Mouse (Mus musculus): Measurements from ENCODE around the gene Calhm2. TPM values are rescaled to one million over a fixed set of nuclear protein-coding genes. Genes with fewer than 3 reads are reported as not detected.

Gene Calhm2
- polyA plus RNA-seq, 1 experiment: not detected

DNA sequence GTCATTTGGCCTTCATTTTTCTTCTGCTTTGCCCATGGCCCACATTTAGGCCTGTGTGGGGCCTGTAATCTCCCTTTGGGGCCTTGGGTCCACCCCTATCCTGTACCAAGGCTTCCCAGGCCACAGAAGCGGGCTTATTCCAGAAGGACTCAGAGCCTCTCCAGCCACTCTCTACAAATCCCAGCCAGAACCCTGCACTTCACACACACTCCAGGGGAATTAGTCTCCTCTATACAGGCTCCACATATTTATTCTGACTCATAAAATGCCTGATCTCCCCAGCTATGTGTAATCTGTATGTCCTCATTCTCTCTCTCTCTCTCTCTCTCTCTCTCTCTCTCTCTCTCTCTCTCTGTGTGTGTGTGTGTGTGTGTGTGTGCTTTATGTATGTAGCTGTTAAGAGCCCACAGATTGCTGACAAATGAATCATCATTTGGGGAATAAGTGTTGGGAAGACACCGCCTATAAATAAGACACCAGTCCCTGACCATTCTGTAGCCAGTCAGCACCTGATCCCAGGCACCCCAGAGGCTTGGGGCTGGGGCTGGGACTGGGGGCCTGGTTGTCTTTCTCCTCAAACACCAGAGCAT, 38.9 kb upstream of the Calhm2 start:
- Histone ChIP-seq H3K4me1 (ENCODE audit: control insufficient read depth, insufficient read depth, low read length) (peaks cover 7% of the 10 kb centered on the region), H3K4me3 (ENCODE audit: insufficient read depth, low read depth, low read length) (no peak overlapping the region), H3K27ac (ENCODE audit: insufficient read depth, low read depth, low read length) (no peak overlapping the region)
- TF ChIP-seq CTCF (IDR thresholded peaks at IDR 0.05; ENCODE audit: insufficient read depth, low read depth, low read length) (no peak), POLR2A (IDR thresholded peaks at IDR 0.05; ENCODE audit: insufficient read depth, low read depth, low read length) (no peak)
- 72% methylated on average over 2 of the region's 2 CpGs for WGBS

GRCm38 (mm10) chr19:47175472-47175871, 37.4 kb upstream of the Calhm2 start:
- TF ChIP-seq POLR2A (IDR thresholded peaks at IDR 0.05; ENCODE audit: insufficient read depth, low read depth, low read length) (no peak), CTCF (IDR thresholded peaks at IDR 0.05; ENCODE audit: insufficient read depth, low read depth, low read length) (no peak)
- Histone ChIP-seq H3K27ac (ENCODE audit: insufficient read depth, low read depth, low read length) (no peak overlapping the region), H3K4me3 (ENCODE audit: insufficient read depth, low read depth, low read length) (no peak overlapping the region), H3K4me1 (ENCODE audit: control insufficient read depth, insufficient read depth, low read length) (peaks cover 7% of the 10 kb centered on the region)
- WGBS: 73% methylated on average over 2 of the region's 2 CpGs

DNA sequence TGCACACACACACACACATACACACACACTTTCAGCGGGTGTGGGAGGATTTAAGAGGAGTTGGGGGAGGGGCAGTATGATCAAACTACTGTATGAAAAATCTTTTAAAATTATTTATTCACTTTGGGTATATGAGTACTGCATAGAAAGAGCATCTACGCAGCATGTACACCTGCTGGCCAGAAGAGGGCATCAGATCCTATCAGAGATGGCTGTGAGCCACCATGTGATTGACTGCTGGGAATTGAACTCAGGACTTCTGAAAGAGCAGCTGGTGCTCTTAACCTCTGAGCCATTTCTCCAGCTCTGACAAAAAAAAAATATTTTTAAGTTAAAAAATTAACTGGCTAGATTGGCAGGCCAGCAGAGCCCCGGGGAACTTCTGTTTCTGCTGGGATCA, 36.4 kb upstream of the Calhm2 start:
- WGBS: 62% methylated on average over 3 of the region's 3 CpGs
- TF ChIP-seq POLR2A (IDR thresholded peaks at IDR 0.05; ENCODE audit: insufficient read depth, low read depth, low read length) (no peak), CTCF (IDR thresholded peaks at IDR 0.05; ENCODE audit: insufficient read depth, low read depth, low read length) (no peak)
- H3K4me3 ChIP-seq (ENCODE audit: insufficient read depth, low read depth, low read length): no peak overlapping the region
- no peak overlapping the region for H3K27ac ChIP-seq (ENCODE audit: insufficient read depth, low read depth, low read length)
- H3K4me1 ChIP-seq (ENCODE audit: control insufficient read depth, insufficient read depth, low read length): peaks cover 6% of the 10 kb centered on the region

DNA sequence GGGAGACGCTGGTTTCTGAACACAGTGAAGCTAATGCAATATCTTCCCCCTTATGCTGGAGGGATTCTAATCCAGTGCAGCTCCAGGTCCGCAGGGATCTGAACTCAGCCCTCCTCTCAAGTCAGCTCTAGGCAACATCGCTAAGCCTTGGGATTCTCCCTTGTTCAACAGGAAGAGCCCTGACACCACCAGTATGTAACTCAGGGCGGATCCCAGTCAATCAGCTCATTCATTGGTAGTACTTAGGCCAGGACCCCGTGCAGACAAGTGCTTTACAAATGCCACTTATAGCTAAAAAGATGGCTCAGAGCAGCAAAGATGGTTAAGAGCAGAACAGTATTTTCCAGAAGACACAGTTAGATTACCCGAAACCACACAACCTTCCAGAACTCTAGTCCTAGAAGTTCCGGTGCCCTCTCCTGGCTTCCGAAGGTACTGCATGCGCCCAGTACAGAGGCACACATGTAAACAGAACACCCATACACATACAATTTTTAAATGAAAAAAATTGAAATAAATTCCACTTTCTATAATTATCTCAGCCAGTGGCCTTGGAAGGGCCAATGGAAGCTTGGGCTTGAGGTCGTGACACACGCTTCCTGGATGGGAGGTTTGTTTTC, 30.8 kb upstream of the Calhm2 start:
- Histone ChIP-seq H3K4me3 (ENCODE audit: insufficient read depth, low read depth, low read length) (no peak overlapping the region), H3K4me1 (ENCODE audit: control insufficient read depth, insufficient read depth, low read length) (peaks cover 6% of the 10 kb centered on the region), H3K27ac (ENCODE audit: insufficient read depth, low read depth, low read length) (no peak overlapping the region)
- WGBS: 15% methylated on average over 11 of the region's 11 CpGs
- no peak; the same call in 1 of the 2 replicates for TF ChIP-seq CTCF (IDR thresholded peaks at IDR 0.05; ENCODE audit: insufficient read depth, low read depth, low read length)
- TF ChIP-seq POLR2A (IDR thresholded peaks at IDR 0.05; ENCODE audit: insufficient read depth, low read depth, low read length): no peak

DNA sequence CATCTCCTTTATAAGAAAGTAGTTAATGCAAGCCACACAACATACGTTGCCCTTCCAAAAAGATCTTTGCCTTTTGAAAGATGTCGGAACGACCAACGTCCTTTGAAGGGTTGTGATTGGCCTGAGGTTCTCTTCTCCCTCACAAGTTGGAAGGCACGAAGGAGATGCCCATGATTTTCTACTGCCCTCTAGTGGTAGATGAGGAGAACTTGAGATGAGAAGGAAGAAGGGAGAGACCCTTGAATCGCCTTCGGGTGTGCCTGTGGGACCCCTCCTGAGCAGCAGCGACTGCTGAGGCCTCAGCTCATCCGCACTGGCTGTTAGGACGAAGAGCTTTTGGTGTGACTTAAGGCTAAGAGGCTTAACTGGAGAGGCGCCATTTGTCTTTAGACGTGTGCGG, 30.1 kb upstream of the Calhm2 start:
- no peak overlapping the region for H3K4me3 ChIP-seq (ENCODE audit: insufficient read depth, low read depth, low read length)
- no peak overlapping the region for H3K27ac ChIP-seq (ENCODE audit: insufficient read depth, low read depth, low read length)
- H3K4me1 ChIP-seq (ENCODE audit: control insufficient read depth, insufficient read depth, low read length): peaks cover 6% of the 10 kb centered on the region
- TF ChIP-seq POLR2A (IDR thresholded peaks at IDR 0.05; ENCODE audit: insufficient read depth, low read depth, low read length) (no peak), CTCF (IDR thresholded peaks at IDR 0.05; ENCODE audit: insufficient read depth, low read depth, low read length) (peak; percentile 42; the same call in 1 of the 2 replicates)
- 7% methylated on average over 13 of the region's 13 CpGs for WGBS

- H3K4me1 ChIP-seq (ENCODE audit: control insufficient read depth, insufficient read depth, low read length): peaks cover 6% of the 10 kb centered on the region
- no peak overlapping the region for H3K27ac ChIP-seq (ENCODE audit: insufficient read depth, low read depth, low read length)
- WGBS: 52% methylated on average over 7 of the region's 7 CpGs
- no peak overlapping the region for H3K4me3 ChIP-seq (ENCODE audit: insufficient read depth, low read depth, low read length)
- TF ChIP-seq POLR2A (IDR thresholded peaks at IDR 0.05; ENCODE audit: insufficient read depth, low read depth, low read length) (no peak), CTCF (IDR thresholded peaks at IDR 0.05; ENCODE audit: insufficient read depth, low read depth, low read length) (no peak)
Observed at GRCm38 (mm10) chr19:47167617-47168214, 29.6 kb upstream of the Calhm2 start.

- Histone ChIP-seq H3K27ac (ENCODE audit: insufficient read depth, low read depth, low read length) (no peak overlapping the region), H3K4me3 (ENCODE audit: insufficient read depth, low read depth, low read length) (no peak overlapping the region), H3K4me1 (ENCODE audit: control insufficient read depth, insufficient read depth, low read length) (peaks cover 6% of the 10 kb centered on the region)
- WGBS: 47% methylated on average over 3 of the region's 3 CpGs
- no peak for TF ChIP-seq POLR2A (IDR thresholded peaks at IDR 0.05; ENCODE audit: insufficient read depth, low read depth, low read length)
- TF ChIP-seq CTCF (IDR thresholded peaks at IDR 0.05; ENCODE audit: insufficient read depth, low read depth, low read length): no peak
Observed at GRCm38 (mm10) chr19:47166758-47167157, 28.7 kb upstream of the Calhm2 start.

DNA sequence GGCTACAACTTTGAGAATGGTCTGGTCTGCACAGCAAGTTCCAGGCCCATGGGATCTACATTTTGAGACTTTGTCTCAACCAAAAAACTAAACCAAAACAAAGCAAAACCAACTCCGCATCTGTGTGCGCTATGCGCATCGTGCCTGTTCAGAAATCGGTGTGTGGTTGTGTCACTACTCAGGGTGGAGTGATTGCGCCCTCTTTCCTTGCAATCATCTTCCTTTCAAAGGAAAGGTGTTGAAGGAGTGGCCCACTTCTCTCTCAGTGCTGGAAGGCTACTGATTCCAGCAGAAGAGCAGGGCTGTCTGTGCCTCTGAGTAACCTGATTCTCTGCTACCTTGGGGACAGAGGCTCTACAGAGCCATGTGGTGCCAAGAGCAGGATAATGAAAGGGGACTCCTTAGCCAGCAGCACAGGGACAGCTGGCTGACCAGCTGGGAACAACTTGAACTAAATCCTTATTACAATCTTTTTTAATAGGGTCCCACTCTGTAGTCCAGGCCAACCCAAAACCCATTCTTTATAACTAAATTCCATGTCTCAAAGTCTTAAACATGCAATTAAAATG, 25.2 kb upstream of the Calhm2 start:
- Histone ChIP-seq H3K4me1 (ENCODE audit: control insufficient read depth, insufficient read depth, low read length) (0 out of 2 replicates have a peak, but pooled peaks cover under 1% of the 10 kb centered on the region), H3K27ac (ENCODE audit: insufficient read depth, low read depth, low read length) (no peak overlapping the region), H3K4me3 (ENCODE audit: insufficient read depth, low read depth, low read length) (no peak overlapping the region)
- TF ChIP-seq CTCF (IDR thresholded peaks at IDR 0.05; ENCODE audit: insufficient read depth, low read depth, low read length): no peak
- TF ChIP-seq POLR2A (IDR thresholded peaks at IDR 0.05; ENCODE audit: insufficient read depth, low read depth, low read length): no peak
- WGBS: 93% methylated on average over 6 of the region's 6 CpGs

DNA sequence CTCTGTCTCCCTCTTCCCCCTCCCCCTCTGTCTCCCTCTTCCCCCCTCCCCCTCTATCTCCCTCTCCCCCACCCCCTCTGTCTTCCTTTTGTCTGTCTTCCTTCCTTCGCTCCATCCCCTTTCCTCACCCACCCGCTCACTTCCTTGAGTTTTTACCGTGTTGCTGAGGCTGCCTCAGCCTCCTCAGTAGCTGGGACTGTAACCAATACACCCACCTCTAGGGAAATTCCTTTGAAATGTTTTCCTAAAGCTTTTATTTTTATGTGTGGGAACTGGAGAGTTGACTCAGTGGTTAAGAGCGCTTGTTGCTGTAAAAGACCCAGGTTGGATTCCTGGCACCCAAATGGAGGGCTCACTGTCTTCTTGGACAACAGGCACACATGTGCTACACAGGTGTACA, 23.6 kb upstream of the Calhm2 start:
- WGBS: 50% methylated on average over 4 of the region's 4 CpGs

More for the DNA sequence above, 23.6 kb upstream of the Calhm2 start:
- TF ChIP-seq CTCF (IDR thresholded peaks at IDR 0.05; ENCODE audit: insufficient read depth, low read depth, low read length) (no peak), POLR2A (IDR thresholded peaks at IDR 0.05; ENCODE audit: insufficient read depth, low read depth, low read length) (no peak)
- H3K27ac ChIP-seq (ENCODE audit: insufficient read depth, low read depth, low read length): no peak overlapping the region
- H3K4me1 ChIP-seq (ENCODE audit: control insufficient read depth, insufficient read depth, low read length): no peaks in the 10 kb centered on the region
- no peak overlapping the region for H3K4me3 ChIP-seq (ENCODE audit: insufficient read depth, low read depth, low read length)
